Mouse (Mus musculus) large intestine, adult 2 months (tissue): ENCODE measurements around the gene Lalba. TPM values are rescaled to one million over a fixed set of nuclear protein-coding genes. Genes with fewer than 3 reads are reported as not detected.
"Not testable (repeated sequence)": the region's sequence is repeated elsewhere in the genome, so short reads cannot be mapped to it uniquely, and the experiment has no call there.

Source experiments
- DNase-seq: peaks from one replicate; pipeline ENCODE4 v3.0.0-alpha.2; 2012; ENCODE audit warnings: low read depth, low spot score
- WGBS: fragments of 180-500 bp; shearing (Covaris S2); methylation state at CpG from one replicate; pipeline ENCODE4 v1.1.7; 2018; 5-methylcytosine and 5-hydroxymethylcytosine counted together
- polyA plus RNA-seq: library from polyadenylated mRNA; depleted of rRNA; stranded (reverse); fragments of >200 nt; gene quantifications from 2 replicates; pipeline ENCODE4 v1.2.3, GENCODE M21; 2012

The Lalba gene
- polyA plus RNA-seq, 1 experiment, result not detected

- WGBS, result 76% methylated on average over 3 of the region's 3 CpGs
- no peak for DNase-seq
Observed at GRCm38 (mm10) chr15:98503317-98503716, 20.8 kb upstream of the Lalba start.

GRCm38 (mm10) chr15:98497631-98498030 lies 15.1 kb upstream of the Lalba start:
- WGBS, result 51% methylated on average over 17 of the region's 17 CpGs
- no peak for DNase-seq

GRCm38 (mm10) chr15:98492102-98492501 lies 9.6 kb upstream of the Lalba start, which contains the start of gene Olfr279:
Gene Olfr279, plus strand, starts transcription at chr15:98492402.
- DNase-seq, result no peak
- 38% methylated on average over 4 of the region's 4 CpGs for WGBS

GRCm38 (mm10) chr15:98491332-98491731 lies 8.8 kb upstream of the Lalba start:
- WGBS, result 19% methylated on average over 2 of the region's 2 CpGs
- DNase-seq, result peak; percentile 45

GRCm38 (mm10) chr15:98486433-98487021 lies 4.0 kb upstream of the Lalba start:
- 94% methylated on average over 8 of the region's 8 CpGs for WGBS

GRCm38 (mm10) chr15:98483907-98484886 lies 1.7 kb upstream of the Lalba start:
- peak; percentile 31 for DNase-seq
- 28% methylated on average over 18 of the region's 18 CpGs for WGBS

More at GRCm38 (mm10) chr15:98486433-98487021, 4.0 kb upstream of the Lalba start:
- DNase-seq, result no peak

- 82% methylated on average over 7 of the region's 7 CpGs for WGBS
Observed at GRCm38 (mm10) chr15:98479568-98480102, 2.9 kb downstream of the Lalba start.

GRCm38 (mm10) chr15:98476281-98476680 lies 6.2 kb downstream of the Lalba start:
- WGBS, result 73% methylated on average over 5 of the region's 5 CpGs
- no peak for DNase-seq

More at GRCm38 (mm10) chr15:98479568-98480102, 2.9 kb downstream of the Lalba start:
- no peak for DNase-seq

GRCm38 (mm10) chr15:98475382-98475781 lies 7.1 kb downstream of the Lalba start:
- DNase-seq, result no peak

GRCm38 (mm10) chr15:98474958-98475357 lies 7.6 kb downstream of the Lalba start:
- 79% methylated on average over 10 of the region's 10 CpGs for WGBS
- no peak for DNase-seq

More at GRCm38 (mm10) chr15:98475382-98475781, 7.1 kb downstream of the Lalba start:
- WGBS, result 39% methylated on average over 10 of the region's 10 CpGs

GRCm38 (mm10) chr15:98471539-98471938 lies 11.0 kb downstream of the Lalba start:
- 90% methylated on average over 13 of the region's 13 CpGs for WGBS
- DNase-seq, result no peak

- DNase-seq, result no peak
- WGBS, result 91% methylated on average over 4 of the region's 4 CpGs
Observed at GRCm38 (mm10) chr15:98469596-98469995, 12.9 kb downstream of the Lalba start, which contains the start of gene OR5BS1P. Gene OR5BS1P, plus strand, starts transcription at chr15:98469896.

GRCm38 (mm10) chr15:98452288-98452687 lies 30.2 kb downstream of the Lalba start, which contains the start of gene Olfr281:
Gene Olfr281, plus strand, starts transcription at chr15:98452588.
- DNase-seq, result no peak
- 93% methylated on average over 7 of the region's 7 CpGs for WGBS

- 58% methylated on average over 4 of the region's 4 CpGs for WGBS
- no peak for DNase-seq
Observed at GRCm38 (mm10) chr15:98448521-98448920, 34.0 kb downstream of the Lalba start.

GRCm38 (mm10) chr15:98444561-98444960 lies 38.0 kb downstream of the Lalba start:
- WGBS, result 77% methylated on average over 3 of the region's 3 CpGs
- DNase-seq, result no peak

GRCm38 (mm10) chr15:98430925-98431324 lies 51.6 kb downstream of the Lalba start, which contains the start of gene Olfr282:
Gene Olfr282, plus strand, starts transcription at chr15:98431225.
- not testable (repeated sequence) for DNase-seq
- WGBS, result 80% methylated on average over 5 of the region's 5 CpGs
